Mouse (Mus musculus): ENCODE data around the gene Rnase10. TPM values are rescaled to one million over a fixed set of nuclear protein-coding genes. Genes with fewer than 3 reads are reported as not detected.
"Not testable (repeated sequence)": the region's sequence is repeated elsewhere in the genome, so short reads cannot be mapped to it uniquely, and the experiment has no call there.

Gene Rnase10
- total RNA-seq, 2 experiments from 2014 or later, result not detected

DNA sequence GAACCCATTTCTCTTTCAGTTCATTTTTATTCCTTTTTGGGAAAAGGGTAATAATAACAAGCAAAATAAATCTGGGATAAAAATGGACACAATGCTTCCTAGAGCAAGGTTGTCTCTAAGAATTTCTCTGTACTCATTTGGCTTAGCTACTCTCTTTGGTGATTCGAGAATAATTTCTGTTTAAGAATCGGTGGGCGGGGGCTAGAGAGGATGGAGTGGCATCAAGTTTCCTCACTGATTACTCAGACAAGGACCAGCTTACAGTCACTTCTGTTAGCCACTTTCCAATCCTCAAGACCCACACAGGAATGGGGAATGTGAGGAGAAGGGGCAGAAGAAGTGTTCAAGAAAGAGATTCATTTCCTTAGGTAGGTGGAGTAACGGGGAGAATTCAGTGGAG is 1.2 kb downstream of the Rnase10 start:
- intact Hi-C loops (cut with DNase I), result no loop called here
- DNase-seq, result no peak

DNA sequence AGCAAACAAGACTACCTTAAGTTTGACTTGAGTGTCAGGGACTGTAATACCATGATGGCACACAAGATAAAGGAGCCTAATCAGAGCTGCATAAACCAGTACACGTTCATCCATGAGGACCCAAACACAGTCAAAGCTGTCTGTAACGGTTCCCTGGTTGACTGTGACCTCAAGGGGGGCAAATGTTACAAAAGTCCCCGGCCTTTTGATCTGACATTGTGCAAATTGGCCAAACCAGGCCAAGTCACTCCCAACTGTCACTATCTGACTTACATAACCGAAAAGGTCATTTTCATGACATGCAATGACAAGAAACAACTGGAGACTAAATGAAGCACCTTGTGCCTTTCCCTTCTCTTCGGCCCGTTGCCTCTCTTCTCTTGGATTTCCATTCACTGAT is 2.0 kb downstream of the Rnase10 start:
- no peak for DNase-seq
- intact Hi-C loops (cut with DNase I), result no loop called here

DNA sequence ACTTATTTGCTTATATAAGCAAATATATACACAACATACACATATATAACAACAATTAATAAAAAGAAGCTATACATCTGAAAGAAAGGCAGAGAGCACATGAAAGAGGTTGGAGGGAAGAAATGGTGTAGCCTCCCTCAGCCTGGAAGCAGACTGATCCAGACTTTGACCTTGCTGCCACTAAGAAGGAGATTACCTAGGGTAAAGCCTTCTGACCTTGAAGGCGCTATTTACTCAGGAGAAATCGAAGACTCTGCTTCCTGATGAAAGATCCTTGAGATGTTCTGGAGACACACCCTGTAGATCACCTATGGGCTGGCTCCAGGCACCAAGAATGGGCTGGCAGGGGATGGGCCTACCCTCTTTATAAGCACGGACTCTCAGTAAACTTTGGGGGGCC is 7.2 kb downstream of the Rnase10 start:
- intact Hi-C loops (cut with DNase I); DNase-seq: not testable (repeated sequence)

GRCm38 (mm10) chr14:51015780-51016179 is 8.2 kb downstream of the Rnase10 start:
- intact Hi-C loops (cut with DNase I), result no loop called here
- DNase-seq, result no peak

GRCm38 (mm10) chr14:51017256-51017655 is 9.7 kb downstream of the Rnase10 start:
- peak in 1 of 2 experiments; percentile 34 for DNase-seq
- intact Hi-C loops (cut with DNase I), result no loop called here

DNA sequence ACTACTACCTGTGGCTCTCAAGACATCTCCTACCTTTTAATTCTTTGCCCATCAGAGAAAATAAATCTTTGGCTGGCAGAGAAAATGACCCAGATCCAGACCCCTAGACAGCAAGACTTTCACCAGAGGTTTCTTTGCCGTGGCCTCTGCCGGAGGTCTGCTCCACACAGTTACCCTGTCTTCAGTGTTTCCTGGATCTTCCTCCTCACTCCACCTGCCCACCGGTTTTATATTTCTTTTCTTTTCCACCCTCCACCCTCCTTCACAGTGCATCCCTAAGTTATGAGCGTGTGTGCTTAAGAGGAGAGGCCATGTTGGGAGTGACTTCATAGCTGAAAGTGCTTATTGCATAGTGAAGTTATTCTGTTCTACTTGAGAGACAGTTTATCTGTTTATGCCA is 15.9 kb downstream of the Rnase10 start:
- no peak for DNase-seq
- intact Hi-C loops (cut with DNase I), result no loop called here

- no peak for DNase-seq
- intact Hi-C loops (cut with DNase I), result loop anchor here (5.0 kb wide), 1 partner anchor 72 kb away; no protein-coding TSS in a partner anchor
Measured at GRCm38 (mm10) chr14:51024820-51025219, 17.3 kb downstream of the Rnase10 start.

GRCm38 (mm10) chr14:51026391-51027133 is 19.0 kb downstream of the Rnase10 start:
- peak in 1 of 2 experiments; percentile 29 for DNase-seq
- intact Hi-C loops (cut with DNase I), result loop anchor here (2.0 to 5.0 kb wide), 2 partner anchors 36 to 71 kb away; no protein-coding TSS in a partner anchor

DNA sequence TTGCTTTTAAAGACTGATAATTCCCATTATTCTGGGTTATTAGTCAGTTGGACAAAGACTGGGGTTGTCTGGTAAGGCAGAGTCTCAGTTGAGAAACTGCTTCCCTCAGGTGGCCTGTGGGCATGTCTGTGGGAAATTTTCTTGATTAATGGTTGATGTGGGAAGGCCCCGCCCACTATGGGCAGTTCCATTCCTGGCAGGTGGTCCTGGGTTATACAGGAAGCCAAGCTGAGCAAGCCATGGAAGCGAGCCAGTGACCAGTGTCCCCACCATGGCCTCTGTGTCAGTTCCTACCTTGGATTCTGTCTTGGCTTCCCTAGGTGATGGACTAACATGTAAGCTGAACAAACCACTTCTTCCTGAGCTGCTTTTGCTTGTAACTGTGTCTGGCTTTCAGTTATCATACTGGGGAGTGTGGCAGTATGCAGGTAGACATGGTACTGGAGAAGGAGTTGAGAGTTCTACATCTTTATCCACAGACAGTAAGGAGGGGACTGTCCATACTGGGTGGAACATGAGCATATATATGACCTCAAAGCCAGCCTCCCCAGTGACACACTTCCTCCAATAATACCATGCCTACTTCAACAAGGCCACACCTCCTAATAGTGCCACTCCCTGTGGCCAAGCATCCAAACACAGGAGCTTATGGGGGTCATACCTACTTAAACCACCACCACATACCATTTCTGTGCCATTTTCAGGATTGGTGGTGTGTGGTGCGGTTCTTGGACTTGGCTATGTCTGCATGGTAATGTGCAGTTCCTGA is 20.0 kb downstream of the Rnase10 start:
- no peak for DNase-seq
- intact Hi-C loops (cut with DNase I), result loop anchor here (2.0 to 5.0 kb wide), 2 partner anchors 35 to 70 kb away; no protein-coding TSS in a partner anchor

GRCm38 (mm10) chr14:51035206-51035605 is 27.7 kb downstream of the Rnase10 start:
- DNase-seq, result no peak
- intact Hi-C loops (cut with DNase I), result no loop called here

DNA sequence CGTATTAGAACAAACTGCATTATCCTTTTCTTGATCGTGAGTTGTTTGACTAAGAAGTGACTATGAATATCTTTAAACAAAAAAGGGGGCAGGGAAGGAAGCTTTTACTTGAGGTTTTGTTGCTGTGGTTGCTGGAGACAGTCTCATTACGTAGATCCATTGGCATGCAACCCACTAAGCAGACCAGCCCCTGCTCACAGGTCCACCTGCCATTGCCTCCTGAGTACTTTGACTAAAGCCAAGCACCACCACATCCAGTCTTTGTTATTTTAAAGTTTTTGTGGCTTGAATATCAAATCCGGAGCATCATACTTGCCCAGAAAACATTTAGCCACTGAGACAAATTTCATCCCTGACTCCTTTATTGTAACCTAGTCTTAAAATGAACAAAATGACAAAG is 28.7 kb downstream of the Rnase10 start:
- intact Hi-C loops (cut with DNase I), result no loop called here
- no peak for DNase-seq

DNA sequence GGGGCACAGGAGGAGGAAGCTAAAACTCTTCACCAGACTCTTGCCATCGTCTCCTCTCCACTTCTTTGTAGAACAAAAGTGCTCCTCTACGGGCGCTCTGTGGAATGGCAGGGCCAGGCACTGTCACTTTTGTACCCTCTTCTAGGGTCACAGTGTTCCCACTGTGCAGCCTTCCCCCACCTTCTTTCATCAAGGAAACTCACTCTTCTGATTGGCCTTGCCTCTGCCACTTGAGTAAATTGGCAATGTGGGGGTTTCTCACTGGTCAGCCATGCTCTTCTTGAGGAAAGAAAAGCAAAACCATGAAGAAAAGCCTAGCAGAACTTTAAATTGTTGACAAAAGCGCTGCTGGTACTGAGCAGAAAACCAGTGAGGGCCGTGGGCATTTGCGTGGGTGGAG is 34.2 kb downstream of the Rnase10 start, which contains the start of gene Rnase9:
Rnase9 (minus strand) TSS at position 101 of the 400 bp plus-strand sequence.
- no peak for DNase-seq
- intact Hi-C loops (cut with DNase I), result no loop called here

DNA sequence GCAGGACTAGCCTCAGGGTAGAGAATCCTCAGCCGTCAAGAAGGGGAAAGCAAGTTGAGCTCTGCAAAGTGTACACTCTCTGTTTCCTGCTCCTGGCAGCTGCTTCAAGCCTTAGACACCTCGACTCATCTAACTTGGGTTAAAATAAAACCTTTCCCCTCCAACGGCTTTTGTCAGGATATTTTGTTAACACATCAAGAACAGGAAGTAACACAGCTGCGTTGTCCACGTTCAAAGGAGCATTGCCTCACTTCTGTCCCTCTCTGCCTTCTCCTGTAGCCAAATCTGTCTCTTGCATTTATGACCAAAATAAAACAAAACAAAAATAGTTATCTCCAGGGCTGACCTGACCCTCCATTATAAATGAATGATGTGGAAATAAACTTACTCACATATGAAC is 40.3 kb downstream of the Rnase10 start:
- intact Hi-C loops (cut with DNase I), result no loop called here
- no peak for DNase-seq

DNA sequence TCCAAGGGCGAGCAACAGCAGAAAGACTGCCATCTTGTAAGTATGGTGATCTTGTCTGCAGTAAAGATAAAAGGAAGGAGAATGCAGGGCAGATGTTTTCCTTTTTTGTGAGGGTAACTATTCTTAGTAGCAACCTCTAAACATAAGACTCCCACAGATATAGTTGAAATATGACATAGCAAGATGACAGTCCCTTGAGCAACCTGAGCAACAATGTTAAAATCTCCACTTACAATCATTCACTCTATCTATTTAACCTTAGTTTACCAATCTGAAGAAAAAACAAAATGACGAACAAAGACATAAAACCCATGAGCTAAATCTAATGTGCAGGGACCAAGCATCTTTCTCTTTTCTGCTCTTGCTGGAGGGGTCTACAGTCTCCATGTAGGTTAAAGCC is 42.5 kb downstream of the Rnase10 start, which contains the start of gene Rnase11:
Rnase11 (minus strand) TSS at position 101 of the 400 bp plus-strand sequence.
- intact Hi-C loops (cut with DNase I), result no loop called here
- DNase-seq, result no peak

GRCm38 (mm10) chr14:51051941-51052340 is 44.4 kb downstream of the Rnase10 start:
- intact Hi-C loops (cut with DNase I), result no loop called here
- no peak for DNase-seq

DNA sequence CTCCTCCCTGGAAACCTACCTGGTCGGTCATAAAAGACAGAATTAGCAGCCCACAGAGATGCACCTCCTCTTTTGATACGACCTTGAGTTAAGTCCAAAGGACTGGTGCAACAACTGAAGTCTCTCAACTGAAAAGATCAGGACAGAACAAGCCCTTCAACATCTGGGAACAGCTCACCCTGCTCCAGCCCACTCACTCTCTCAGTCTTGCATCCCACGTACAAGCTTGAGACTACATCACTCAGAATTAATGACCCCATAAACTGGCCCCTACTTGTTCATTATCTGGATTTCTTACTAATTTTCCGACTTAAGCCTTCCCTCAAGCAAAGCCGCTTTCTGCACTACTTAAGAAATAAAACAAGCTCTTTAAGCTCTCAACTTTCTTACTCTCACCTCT is 45.6 kb downstream of the Rnase10 start:
- no peak for DNase-seq
- intact Hi-C loops (cut with DNase I), result no loop called here

GRCm38 (mm10) chr14:51054243-51055237 is 47.0 kb downstream of the Rnase10 start:
- intact Hi-C loops (cut with DNase I), result no loop called here
- no peak for DNase-seq

DNA sequence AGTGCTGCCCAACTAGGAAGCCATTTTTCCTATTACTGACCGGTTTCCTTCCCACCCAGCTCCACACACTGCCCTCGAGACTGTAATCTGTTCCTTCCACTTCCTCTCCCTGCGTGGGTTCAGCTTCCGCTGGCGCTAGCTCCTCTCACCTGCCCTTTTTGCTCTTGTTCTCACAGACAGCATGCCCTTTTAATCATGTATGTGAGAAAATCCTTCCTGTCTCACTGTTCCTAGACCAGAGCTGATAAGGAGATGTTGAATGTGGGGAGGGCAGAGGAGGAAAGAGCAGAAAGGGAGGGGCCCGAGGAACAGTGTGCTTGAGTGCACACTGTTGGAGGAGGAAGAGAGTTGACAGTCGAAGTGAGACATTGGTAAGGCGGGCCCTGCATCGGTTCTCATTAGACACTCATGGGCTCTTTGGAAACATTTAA is 49.9 kb downstream of the Rnase10 start, which contains the start of gene Rnase12:
Rnase12 (minus strand) TSS at position 261 of the 431 bp plus-strand sequence.
- intact Hi-C loops (cut with DNase I), result no loop called here
- no peak for DNase-seq
